Mouse (Mus musculus) ovary, adult 18-20 months (tissue): Measurements from ENCODE around the gene Dffb.

Experiments
- DNase-seq: peaks from one replicate; pipeline ENCODE4 v3.0.0; 2022; ENCODE audit warnings: low spot score, mixed read lengths

The Dffb gene

DNA sequence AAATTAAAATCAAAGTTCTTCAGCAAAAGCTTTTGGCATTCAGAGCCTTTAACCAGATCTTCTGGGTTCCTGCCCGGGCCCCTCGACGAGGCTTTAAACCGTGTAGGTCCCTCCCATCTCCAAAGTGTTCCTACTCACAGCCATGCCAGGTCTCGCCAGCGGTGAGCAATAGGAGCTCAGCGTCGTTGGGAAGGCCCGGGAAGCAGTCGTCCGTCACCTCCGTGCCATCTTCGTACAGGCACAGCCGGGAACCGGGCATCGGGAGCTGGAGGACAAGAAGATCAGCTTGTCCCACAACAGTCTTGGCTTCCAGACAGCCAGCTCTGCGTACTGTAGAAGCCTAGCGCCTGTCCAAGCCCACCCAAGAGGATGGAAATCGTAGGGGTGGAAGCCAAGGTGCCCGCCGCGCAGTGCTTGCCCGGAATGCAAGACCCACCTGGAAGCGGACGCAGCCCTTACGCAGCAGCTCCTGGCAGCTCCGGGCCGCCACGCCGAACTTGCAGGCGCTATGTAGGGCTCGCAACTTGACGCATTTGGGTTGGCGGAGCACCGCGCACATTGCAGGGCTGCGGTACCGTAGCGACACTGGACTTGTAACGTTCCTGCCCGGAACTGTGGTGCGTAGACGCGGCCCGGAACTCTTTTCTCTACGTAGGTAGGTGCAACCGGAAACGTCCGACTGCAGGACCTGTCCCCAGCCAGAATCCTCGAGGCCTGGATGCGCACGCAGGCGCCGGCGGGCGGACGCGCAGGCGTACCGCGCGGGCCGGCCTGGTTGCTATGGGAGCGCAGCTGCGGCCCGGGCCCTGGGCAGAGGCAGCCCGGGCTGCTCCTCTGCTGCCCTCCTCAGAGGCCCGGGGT lies at the start of gene Dffb, which contains the start of gene Cep104:
Gene Dffb, minus strand, starts transcription at position 696 of the 861 bp plus-strand sequence.
Gene Cep104, plus strand, starts transcription at position 764 of the 861 bp plus-strand sequence.
- DNase-seq: peak; percentile 88

DNA sequence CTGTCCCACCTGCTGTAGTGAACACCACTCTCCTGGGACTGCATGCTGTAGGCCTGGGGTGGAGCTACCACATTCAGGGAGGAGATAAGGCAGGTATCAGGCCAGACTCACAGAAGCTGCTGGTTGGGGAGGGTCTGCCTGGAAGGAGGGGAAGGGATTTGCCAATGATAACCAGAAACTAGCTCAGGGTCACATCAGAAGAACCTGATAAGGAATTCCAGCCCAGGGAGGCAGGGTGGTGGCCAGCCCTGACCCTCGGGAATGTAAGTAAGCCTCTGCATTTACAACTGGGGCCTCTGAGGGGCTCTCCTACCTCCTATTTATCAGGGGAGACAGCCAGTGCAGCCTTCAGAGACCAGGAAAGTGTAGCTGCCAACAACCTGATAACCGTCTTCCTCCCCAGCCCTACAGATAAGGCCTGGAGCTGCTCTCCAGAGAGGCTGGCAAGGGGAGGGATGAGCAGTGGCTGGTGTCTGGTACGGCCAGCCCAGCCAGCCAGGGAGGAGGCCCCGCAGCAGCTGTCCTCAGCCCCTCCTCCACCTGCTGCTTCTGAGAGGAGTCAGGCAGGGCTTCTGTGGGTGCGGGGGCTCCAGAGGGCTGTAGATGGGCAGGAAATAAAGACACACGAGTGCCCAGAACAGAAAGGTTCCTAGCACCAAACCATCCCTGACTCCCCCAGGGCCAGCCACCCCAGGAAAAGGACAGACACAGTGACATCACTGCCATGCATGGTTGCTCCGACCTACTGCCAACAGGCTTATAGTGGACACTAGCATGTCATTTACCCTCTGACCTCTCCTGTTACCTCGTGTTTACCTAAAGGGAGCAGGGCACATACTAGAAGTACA lies 49.1 kb upstream of the Dffb start:
- peak; percentile 80 for DNase-seq

GRCm38 (mm10) chr4:154022844-154023243 lies 47.9 kb upstream of the Dffb start:
- no peak for DNase-seq

- peak; percentile 71 for DNase-seq
Measured at GRCm38 (mm10) chr4:154022407-154022806, 47.5 kb upstream of the Dffb start.

- no peak for DNase-seq
Measured at GRCm38 (mm10) chr4:154021432-154021831, 46.5 kb upstream of the Dffb start.

DNA sequence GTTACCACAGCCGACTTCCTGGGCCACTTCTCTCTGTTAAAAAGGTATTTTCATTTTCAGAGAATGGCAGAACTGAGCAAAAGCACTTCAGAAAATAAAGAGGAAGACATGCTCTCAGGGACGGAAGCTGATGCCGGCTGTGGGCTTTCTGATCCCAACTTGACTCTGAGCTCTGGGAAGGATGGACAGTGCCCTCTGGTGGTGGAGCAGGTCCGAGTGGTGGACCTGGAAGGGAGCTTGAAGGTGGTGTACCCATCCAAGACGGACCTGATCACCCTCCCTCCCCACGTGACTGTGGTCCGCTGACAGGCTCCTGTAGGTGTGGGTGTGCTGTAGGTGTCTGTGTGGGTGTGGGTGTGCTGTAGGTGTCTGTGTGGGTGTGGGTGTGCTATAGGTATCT lies 44.6 kb upstream of the Dffb start:
- DNase-seq: no peak

- no peak for DNase-seq
Measured at GRCm38 (mm10) chr4:154015476-154015875, 40.5 kb upstream of the Dffb start.

DNA sequence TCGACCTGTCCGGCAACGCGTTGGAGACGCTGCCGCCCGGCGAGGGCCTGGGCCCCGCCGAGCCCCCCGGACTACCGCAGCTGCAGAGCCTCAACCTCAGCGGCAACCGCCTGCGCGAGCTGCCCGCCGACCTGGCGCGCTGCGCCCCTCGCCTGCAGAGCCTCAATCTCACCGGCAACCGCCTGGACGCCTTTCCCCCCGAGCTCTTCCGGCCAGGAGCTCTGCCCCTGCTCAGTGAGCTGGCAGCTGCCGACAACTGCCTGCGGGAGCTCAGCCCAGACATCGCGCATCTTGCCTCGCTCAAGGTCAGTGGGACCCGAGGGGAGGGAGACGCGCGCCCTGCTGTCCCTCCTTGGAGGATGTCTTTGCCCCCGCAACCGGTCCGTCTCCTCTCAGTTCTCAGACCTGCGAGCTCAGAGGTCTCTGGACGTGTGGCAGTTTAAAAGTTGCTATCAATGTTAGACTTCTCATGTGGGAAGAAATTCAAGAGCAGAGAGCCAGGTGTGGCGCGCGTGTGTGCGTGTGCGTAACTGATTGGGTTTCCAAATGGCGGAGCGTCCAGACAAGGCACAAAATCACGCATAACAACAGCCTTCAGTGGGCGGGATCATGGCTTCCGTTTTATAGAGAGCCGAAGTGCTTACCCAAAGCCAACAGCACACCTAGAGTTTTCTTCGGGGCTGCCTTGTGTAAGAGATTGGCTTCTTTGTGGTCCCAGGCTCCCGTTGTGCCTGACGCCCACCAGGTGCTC lies 37.4 kb upstream of the Dffb start:
- DNase-seq: no peak

DNA sequence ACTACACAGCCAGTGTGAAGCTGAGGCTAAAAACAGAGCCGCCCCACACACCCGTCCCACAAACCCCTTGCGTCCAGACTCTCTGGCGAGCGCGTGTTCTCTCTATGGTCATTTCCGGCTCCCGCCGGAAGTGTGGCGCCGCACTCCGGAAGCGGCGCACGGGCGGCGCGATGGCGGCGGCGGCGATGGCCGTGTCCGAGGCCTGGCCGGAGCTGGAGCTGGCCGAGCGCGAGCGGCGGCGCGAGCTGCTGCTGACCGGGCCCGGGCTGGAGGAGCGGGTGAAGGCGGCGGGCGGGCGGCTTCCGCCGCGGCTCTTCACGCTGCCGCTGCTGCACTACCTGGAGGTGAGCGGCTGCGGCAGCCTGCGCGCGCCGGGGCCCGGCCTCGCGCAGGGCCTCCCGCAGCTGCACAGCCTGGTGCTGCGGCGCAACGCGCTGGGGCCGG lies 36.7 kb upstream of the Dffb start, which contains the start of gene Lrrc47:
Gene Lrrc47, plus strand, starts transcription at position 86 of the 444 bp plus-strand sequence.
- peak; percentile 71 for DNase-seq

- no peak for DNase-seq
Measured at GRCm38 (mm10) chr4:154010907-154011645, 36.1 kb upstream of the Dffb start.

- no peak for DNase-seq
Measured at GRCm38 (mm10) chr4:154007759-154008158, 32.8 kb upstream of the Dffb start.

GRCm38 (mm10) chr4:154006264-154006663 lies 31.3 kb upstream of the Dffb start:
- DNase-seq: no peak

GRCm38 (mm10) chr4:154005488-154005887 lies 30.6 kb upstream of the Dffb start:
- no peak for DNase-seq

GRCm38 (mm10) chr4:153993505-153993904 lies 18.6 kb upstream of the Dffb start:
- DNase-seq: no peak

- DNase-seq: no peak
Measured at GRCm38 (mm10) chr4:153992715-153993114, 17.8 kb upstream of the Dffb start.

GRCm38 (mm10) chr4:153980470-153980869 lies 5.5 kb upstream of the Dffb start:
- DNase-seq: no peak

DNA sequence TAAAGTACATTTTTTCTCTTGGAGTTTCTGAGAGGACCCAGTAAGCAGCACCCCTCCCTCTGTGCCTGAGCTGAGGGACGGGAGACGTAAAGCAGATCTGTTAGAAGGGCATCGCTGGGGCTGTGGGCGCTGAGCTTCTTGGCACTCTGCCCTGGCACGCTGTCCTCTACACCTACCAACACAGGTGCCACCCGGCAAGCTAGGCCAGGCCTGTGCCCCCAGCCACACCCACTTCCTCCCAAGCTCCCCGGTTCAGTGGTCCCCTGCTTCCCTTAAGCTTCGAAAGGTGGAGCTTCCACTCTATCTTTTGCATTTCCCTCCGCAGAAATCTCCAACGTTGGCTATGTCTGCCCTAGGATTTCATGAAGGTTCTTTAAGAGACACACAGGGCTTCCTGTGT lies 4.3 kb upstream of the Dffb start:
- DNase-seq: no peak

DNA sequence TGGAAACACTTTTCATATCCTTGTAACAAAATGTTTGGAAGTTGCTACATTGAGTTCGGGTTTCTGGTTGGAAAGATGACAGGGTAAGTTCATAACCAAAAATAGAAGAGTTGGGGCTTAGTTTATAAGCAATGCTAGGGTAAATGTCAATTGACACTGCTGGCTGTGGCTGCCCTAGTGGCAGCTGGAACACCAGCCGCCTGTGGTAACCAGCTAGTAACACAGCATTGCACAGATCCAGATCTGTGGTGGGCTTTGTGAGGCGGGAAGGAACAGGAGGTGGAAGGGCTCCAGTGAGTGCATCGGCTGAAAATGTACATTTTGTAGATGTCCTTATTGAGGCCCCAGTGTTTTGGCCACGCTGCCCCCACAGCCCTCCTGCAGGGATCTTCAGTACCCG lies 842 bp upstream of the Dffb start:
- DNase-seq: no peak

- no peak for DNase-seq
Measured at GRCm38 (mm10) chr4:153975292-153975662, 351 bp upstream of the Dffb start.

GRCm38 (mm10) chr4:153968063-153968462 lies 6.9 kb downstream of the Dffb start:
- DNase-seq: no peak

DNA sequence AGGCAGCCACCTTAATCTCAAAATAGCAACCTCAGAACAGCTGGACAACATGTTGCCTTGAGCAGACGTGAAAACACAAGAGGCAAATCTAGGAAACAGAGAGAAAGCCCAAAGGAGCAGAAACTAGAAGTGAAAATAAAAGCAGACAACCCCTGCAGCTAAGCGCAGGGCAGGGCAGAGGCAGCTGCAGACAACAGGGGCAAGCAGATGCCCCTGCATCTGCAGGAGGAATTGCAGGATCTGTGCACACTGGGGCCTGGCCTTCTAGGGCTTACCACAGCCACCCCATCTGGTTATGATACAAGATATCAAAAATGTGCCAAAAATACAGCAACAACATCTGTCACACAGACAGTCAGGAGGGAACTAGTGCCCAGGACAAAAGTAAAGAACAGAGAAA lies 7.4 kb downstream of the Dffb start:
- DNase-seq: no peak
